Mouse (Mus musculus) liver, embryonic 14.5 days (tissue): ENCODE results near the gene Usp24. TPM values are rescaled to one million over a fixed set of nuclear protein-coding genes. Genes with fewer than 3 reads are reported as not detected.
"Not testable (repeated sequence)": the region's sequence is repeated elsewhere in the genome, so short reads cannot be mapped to it uniquely, and the experiment has no call there.

Experiments used
- ATAC-seq: fragments of 200-750 bp; cut with Nextera tagmentation; 2 replicates; pipeline ENCODE4 v1.8.0; 2017; ENCODE audit warnings: moderate number of reproducible peaks, mild to moderate bottlenecking, moderate library complexity; ENCODE audit not compliant: insufficient read depth
- DNase-seq, 3 experiments: peaks; one replicate each; pipeline ENCODE4 v3.0.0-alpha.2; 2012 to 2013; ENCODE audit warnings: low read depth in 3 of 3, low spot score in 3 of 3
- H3K27ac ChIP-seq: fragments of 300-500 bp; sonication (generic); 2 replicates; pipeline ENCODE4 v1.5.1; 2014; ENCODE audit warnings: moderate library complexity, mild to moderate bottlenecking, control low read depth, inconsistent platforms
- H3K27me3 ChIP-seq: fragments of 300-500 bp; sonication (generic); 2 replicates; pipeline ENCODE4 v1.6.1; 2014; ENCODE audit warnings: mild to moderate bottlenecking, low read length, moderate library complexity; ENCODE audit not compliant: control insufficient read depth, insufficient read depth
- H3K36me3 ChIP-seq: fragments of 300-500 bp; sonication (generic); replicated peaks from 2 replicates; pipeline ENCODE4 v1.6.1; 2014; ENCODE audit warnings: low read depth; ENCODE audit not compliant: control insufficient read depth, insufficient read depth
- H3K4me1 ChIP-seq, 2 experiments: fragments of 200-500 bp in 1 of 2; fragments of 300-500 bp in 1 of 2; sonication (generic) in 1 of 2; replicated peaks; 2 replicates each; pipeline ENCODE4 v1.6.1; 2012 to 2014; ENCODE audit warnings: antibody characterized with exemption in 1 of 2, inconsistent platforms in 1 of 2, low read length in 1 of 2; ENCODE audit not compliant: control insufficient read depth in 2 of 2, insufficient read depth in 2 of 2
- H3K4me2 ChIP-seq: fragments of 300-500 bp; sonication (generic); 2 replicates; pipeline ENCODE4 v1.6.1; 2014; ENCODE audit warnings: low read depth, mild to moderate bottlenecking, control low read depth, moderate library complexity
- H3K4me3 ChIP-seq, 2 experiments: fragments of 200-500 bp in 1 of 2; fragments of 300-500 bp in 1 of 2; sonication (generic) in 1 of 2; 2 replicates each; pipeline ENCODE4 v1.5.1; 2012 to 2014; ENCODE audit warnings: low read depth in 2 of 2, low read length in 2 of 2, mild to moderate bottlenecking in 2 of 2, control low read depth in 1 of 2, inconsistent platforms in 1 of 2, moderate library complexity in 1 of 2; ENCODE audit not compliant: insufficient read depth in 1 of 2
- H3K9ac ChIP-seq: fragments of 300-500 bp; sonication (generic); replicated peaks from 2 replicates; pipeline ENCODE4 v1.6.1; 2014; ENCODE audit warnings: mild to moderate bottlenecking, control low read depth, moderate library complexity
- H3K9me3 ChIP-seq: fragments of 300-500 bp; sonication (generic); 2 replicates; pipeline ENCODE4 v1.6.1; 2016; ENCODE audit warnings: low read length, mixed read lengths; ENCODE audit not compliant: control insufficient read depth
- CTCF ChIP-seq: IDR thresholded peaks from 2 replicates; pipeline ENCODE4 v1.5.1; 2016; ENCODE audit warnings: antibody characterized with exemption, low read depth, control low read depth
- EP300 ChIP-seq: IDR thresholded peaks from 2 replicates; pipeline ENCODE4 v1.6.1; 2016; ENCODE audit warnings: antibody characterized with exemption, low read depth
- WGBS: fragments of 180-500 bp; shearing (Covaris S2); extraction: QIAGEN DNeasy Blood & Tissue Kit; methylation state at CpG from one replicate; pipeline ENCODE4 v1.1.7; 2014; ENCODE audit not compliant: insufficient replicate concordance; 5-methylcytosine and 5-hydroxymethylcytosine counted together
- polyA plus RNA-seq, 2 experiments: library from polyadenylated mRNA; depleted of rRNA in 1 of 2; stranded (reverse) in 1 of 2; unstranded in 1 of 2; fragments of >200 nt; fragmentation: Nextera tagmentation in 1 of 2; extraction: Ambion mirVana in 1 of 2; gene quantifications; 2 replicates each; pipeline versions ENCODE4 v1.2.1 to v1.2.3; 2012 to 2014

Gene Usp24
- polyA plus RNA-seq, 2 experiments = 6.4 to 6.8 TPM

DNA sequence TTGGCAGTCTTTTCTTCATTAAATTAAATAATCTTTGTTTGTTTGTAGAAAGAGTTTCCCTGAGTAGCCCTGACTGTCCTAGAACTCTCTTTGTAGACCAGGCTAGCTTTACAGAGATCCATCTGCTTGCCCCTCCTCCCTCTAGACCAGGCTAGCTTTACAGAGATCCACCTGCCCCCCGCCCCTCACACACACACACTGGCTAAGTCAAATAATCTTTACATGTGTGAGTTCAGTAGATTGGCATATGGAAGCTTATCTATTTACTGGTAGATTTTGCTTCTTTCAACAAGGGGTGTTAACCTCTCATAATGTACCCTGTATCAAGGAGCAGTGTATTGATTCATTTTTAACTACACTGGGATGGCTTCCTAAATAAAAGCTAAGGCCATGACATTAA lies 19.8 kb downstream of the Usp24 start:
- no peak overlapping the region for H3K4me3 ChIP-seq
- H3K27me3 ChIP-seq = no peaks in the 10 kb centered on the region
- no peaks in the 10 kb centered on the region for H3K9me3 ChIP-seq
- TF ChIP-seq CTCF (no peak), EP300 (0 out of 2 replicates have a peak, but pooled peaks have one; percentile 8)
- no peak overlapping the region for H3K9ac ChIP-seq
- peak; percentile 42; the same call in 1 of the 2 replicates for ATAC-seq
- 30% methylated on average over 1 of the region's 1 CpGs for WGBS
- DNase-seq = no peak
- H3K36me3 ChIP-seq = no peaks in the 10 kb centered on the region
- peaks cover 18 to 35% of the 10 kb centered on the region in 2 experiments for H3K4me1 ChIP-seq
- H3K27ac ChIP-seq = no peak overlapping the region
- H3K4me2 ChIP-seq = no peak overlapping the region

GRCm38 (mm10) chr4:106347664-106348063 lies 31.7 kb downstream of the Usp24 start:
- Histone ChIP-seq H3K4me1 (no peaks in the 10 kb centered on the region), H3K9me3 (no peaks in the 10 kb centered on the region), H3K36me3 (peaks cover 38% of the 10 kb centered on the region), H3K27ac (no peak overlapping the region), H3K9ac (no peak overlapping the region), H3K4me2 (no peak overlapping the region), H3K27me3 (no peaks in the 10 kb centered on the region), H3K4me3 (no peak overlapping the region)
- DNase-seq (no peak), ATAC-seq (no peak)
- 75% methylated on average over 1 of the region's 1 CpGs for WGBS
- TF ChIP-seq CTCF (no peak), EP300 (no peak)

- H3K4me3 ChIP-seq, DNase-seq, H3K27ac ChIP-seq, H3K27me3 ChIP-seq, ATAC-seq, H3K4me1 ChIP-seq, H3K9ac ChIP-seq, H3K9me3 ChIP-seq, H3K4me2 ChIP-seq: not testable (repeated sequence)
- peaks cover 35% of the 10 kb centered on the region for H3K36me3 ChIP-seq
- 60% methylated on average over 2 of the region's 2 CpGs for whole genome bisulfite sequencing
Observed at GRCm38 (mm10) chr4:106355025-106355424, 39.0 kb downstream of the Usp24 start.

- H3K4me2 ChIP-seq = no peak overlapping the region
- WGBS = 62% methylated on average over 6 of the region's 6 CpGs
- no peaks in the 10 kb centered on the region for H3K27me3 ChIP-seq
- TF ChIP-seq EP300 (no peak), CTCF (no peak)
- peaks cover 37% of the 10 kb centered on the region for H3K36me3 ChIP-seq
- no peaks in the 10 kb centered on the region for H3K4me1 ChIP-seq
- H3K4me3 ChIP-seq = no peak overlapping the region
- H3K9me3 ChIP-seq = no peaks in the 10 kb centered on the region
- no peak overlapping the region for H3K27ac ChIP-seq
- ATAC-seq (no peak), DNase-seq (no peak)
- no peak overlapping the region for H3K9ac ChIP-seq
Observed at GRCm38 (mm10) chr4:106370013-106370412, 54.0 kb downstream of the Usp24 start.

DNA sequence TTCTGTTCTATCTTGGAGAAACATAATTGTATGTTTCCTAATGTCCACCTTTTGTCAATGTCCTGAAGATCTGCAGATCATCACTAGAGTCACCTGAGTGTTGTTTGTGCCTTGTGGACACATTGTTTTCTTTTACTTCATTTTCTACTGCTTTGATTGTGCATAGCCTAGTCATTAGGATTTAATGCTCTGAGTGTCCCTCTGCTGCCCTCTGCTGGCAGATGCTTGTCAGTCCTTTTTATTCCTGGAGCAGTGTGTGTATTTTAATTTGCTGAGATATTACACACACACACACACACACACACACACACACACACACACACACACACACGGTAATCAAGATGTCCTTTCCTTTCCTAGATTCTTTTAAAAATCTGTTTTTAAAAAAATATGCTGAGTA lies 59.8 kb downstream of the Usp24 start:
- Histone ChIP-seq H3K4me1 (no peaks in the 10 kb centered on the region), H3K36me3 (peaks cover 67% of the 10 kb centered on the region), H3K9ac (no peak overlapping the region), H3K27me3 (no peaks in the 10 kb centered on the region), H3K9me3 (no peaks in the 10 kb centered on the region), H3K27ac (no peak overlapping the region), H3K4me3 (no peak overlapping the region), H3K4me2 (no peak overlapping the region)
- peak; percentile 88 for TF ChIP-seq CTCF
- TF ChIP-seq EP300 = no peak
- DNase-seq (peak; percentile 57 to 73 (median 59)), ATAC-seq (no peak)
- WGBS = 41% methylated on average over 1 of the region's 1 CpGs
